Mouse (Mus musculus) neural tube, embryonic 10.5 days (tissue): ENCODE data around the gene Fyb2.

ENCODE experiments used
- DNase-seq: peaks from one replicate; pipeline ENCODE4 v3.0.0-alpha.2; 2017; ENCODE audit warnings: low spot score; ENCODE audit errors: extremely low spot score

Fyb2 gene

DNA sequence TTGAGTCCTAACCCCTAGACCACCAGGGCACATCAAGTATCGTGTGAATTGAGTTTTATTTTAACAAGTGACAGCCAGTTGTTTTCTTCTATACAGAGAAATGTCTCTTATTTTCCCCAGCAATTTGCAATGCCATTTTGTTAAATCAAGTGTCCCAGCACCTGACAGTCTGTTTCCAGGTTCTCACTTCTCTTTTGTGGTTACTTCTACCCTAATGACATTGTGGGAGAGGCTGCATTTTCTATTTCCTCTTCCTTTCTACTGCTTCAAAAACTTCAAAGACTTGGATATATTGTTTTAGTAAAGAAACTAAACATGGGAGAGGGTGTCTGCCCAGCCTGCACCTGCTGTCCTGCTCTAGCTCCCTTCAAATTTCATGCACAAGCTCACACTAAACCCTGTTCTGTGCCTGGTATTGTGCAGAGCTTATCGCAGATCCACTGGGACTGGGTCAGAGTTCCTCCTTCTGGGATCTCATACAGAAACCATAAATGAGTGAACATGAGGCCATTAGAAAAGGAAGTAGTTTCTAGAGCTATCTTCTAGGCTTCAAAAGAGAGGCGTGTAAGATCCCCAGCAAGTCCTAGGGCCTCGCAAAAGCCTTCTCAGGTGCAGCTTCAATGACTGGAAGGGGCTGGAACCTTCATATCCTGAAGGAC is 94.2 kb downstream of the Fyb2 start:
- no peak for DNase-seq

DNA sequence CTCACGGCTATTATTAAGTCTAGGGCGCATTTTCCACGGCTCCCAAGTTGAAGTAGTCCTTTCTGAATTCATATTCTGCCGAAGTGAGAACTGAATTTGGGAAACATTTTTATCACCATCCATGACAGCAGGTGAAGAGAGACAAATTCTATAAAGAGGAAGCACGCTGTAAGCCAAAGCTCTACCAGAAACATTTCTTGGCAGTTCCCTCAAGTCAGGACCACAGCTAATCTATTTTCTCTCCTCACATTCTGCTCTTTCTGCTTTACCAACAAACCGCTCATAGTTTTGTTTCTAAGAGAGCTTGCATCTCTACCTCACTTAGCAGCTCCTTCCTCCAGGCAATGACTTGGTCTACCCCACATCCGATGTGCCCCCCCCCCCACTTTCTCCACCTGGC is 100.5 kb downstream of the Fyb2 start:
- DNase-seq = no peak

DNA sequence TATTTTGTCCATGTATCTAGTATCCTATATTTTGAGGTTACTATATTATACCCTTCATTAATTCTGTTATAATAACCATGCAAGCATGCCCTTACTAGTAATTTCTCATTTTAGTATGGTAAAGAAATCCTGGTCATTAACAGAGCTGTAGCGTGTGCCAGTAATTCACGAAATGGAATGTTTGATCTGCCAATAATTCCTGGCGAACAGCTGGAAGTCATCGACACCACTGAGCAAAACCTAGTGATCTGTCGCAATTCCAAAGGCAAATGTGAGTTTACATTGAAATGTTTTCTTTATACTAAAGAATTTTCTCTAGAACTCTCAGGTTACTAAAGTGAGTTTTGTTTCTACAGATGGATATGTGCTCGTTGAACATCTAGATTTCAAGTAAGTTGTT is 102.2 kb downstream of the Fyb2 start:
- no peak for DNase-seq

DNA sequence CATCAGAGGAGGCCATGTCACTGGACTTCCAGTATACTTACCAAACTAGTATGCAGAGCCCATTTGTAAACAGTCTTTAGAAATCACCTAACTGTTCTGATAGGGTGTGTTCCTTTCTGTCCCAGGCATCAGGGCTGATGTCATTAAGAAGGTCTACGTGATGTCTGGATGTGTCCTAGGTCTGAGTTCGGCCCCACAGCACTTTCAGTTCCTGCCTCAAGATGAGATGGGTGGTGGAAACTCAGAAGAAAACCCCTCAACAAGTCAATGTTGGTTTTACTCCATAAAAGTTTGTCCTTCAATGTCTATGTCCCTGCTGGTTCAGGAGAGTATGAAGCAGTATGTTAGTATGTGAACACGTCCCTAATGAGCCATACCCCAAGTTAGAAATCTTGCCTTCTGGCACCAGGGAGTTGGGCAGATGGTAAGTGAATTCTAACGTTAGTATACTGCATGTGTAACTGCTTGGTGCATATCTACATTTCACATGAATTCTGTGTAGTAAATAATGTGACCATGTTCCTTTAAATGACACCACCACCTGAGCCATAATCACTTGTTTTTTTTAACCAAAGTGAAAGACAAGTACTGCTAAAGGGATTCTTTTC is 102.9 kb downstream of the Fyb2 start:
- no peak for DNase-seq

DNA sequence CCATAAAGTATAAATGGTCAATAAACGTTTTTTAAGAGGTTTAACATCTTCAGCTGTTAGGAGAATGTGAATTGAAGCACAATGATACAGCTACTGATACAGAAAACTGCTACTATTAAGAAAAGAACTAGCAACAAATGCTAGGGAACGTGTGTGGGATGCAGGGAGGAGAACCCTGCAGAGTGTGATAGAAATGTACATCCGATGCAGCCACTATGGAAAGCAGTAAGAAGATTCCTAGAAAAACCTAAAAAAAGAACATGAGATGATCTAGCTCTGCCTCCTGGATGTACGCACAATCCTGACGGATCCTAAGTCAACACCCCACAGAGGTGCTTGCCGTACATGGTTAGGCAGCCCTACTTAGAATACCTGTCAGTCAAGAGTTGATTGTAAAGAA is 114.0 kb downstream of the Fyb2 start:
- DNase-seq = no peak

DNA sequence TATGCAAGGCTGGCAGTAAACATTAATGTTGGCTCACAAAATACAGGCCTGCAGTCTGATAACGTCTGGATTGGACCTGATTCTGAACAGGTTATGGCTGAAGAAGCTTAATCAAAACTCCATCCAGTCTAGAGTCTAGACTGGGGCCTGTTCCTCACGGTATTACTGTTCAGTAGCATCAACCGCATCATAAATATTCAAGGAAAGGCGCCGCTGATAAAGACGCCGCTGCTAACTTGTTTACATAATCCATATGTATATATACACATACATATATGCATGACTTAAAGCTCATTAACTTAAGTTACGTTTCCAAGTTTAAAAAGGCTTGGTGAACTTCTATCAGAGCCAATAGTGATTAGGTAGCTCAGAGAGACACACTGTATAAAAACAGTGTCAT is 117.8 kb downstream of the Fyb2 start:
- no peak for DNase-seq

DNA sequence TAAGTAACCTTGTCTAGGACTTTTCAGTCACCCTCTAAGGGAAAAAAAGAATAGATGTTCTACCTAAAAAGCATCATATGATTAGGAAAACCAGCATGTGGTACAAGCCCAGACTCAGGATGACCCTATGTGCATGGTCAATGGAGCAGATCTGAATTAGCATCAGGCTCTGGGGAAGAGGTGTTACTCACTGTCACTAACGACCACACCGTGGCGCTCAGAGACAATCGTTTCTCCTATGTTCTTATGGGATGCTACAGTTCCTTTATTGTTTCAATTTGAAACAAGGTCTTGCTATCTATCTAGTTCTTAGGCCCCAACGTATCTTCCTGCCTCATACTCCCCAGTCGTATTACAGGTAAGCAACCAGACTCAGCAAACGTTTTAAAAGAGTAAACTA is 119.9 kb downstream of the Fyb2 start:
- DNase-seq = no peak

DNA sequence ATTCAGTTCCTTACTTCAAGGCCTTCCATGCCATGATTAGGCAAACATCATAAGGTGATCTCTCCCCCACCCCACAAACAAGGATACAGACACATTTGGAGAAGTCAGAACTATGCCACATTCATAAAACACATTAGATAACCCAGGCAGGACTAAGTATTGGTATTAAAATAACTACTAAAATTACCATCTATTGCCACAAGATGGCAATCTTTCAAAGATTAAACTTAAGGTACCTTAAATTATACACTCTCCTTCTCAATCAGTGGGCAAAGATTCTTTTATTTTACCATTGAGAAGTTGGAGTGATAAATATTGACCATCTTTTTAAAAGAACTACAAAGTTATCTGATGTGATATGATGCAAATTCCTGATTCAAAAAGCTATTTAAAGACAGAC is 121.0 kb downstream of the Fyb2 start:
- no peak for DNase-seq

DNA sequence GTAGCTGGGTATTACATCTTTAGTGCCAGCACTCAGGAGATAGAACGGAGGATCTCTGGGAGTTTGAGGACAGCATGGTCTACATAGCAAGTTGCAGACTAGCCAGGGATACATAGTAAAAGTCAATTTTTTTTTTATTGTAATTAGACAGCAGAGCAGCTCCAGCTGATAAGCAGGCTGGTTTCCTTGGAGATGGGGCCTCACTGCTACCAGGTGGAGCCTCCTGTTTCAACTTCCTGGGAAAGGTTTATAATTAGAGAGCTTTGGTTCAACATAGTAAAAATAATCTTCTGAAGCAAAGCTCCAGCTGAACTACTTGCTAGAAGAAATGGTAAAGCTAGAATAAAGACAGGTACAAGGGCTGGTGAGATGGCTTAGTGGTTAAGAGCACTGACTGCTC is 136.8 kb downstream of the Fyb2 start:
- no peak for DNase-seq

DNA sequence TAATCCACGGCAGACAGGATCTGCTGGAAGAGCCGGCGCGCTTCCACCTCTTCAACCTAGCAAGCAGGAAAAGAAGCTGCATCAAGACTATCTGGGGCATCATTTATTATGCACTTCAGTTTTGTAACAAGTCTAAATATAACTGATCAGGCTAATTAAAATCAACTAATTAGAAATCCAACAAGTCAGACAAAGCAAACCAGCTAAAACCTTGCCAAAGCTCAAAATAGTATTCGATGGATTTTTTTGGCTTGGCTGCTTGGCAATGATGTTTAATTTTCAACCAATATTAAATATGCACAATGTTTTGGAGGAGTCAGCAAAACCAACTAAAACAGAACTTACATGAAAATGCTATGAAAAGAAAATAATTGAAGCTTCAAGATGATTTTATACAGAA is 138.0 kb downstream of the Fyb2 start:
- no peak for DNase-seq
